Mouse (Mus musculus) hindbrain, embryonic 14.5 days (tissue): ENCODE data around the gene a. TPM values are rescaled to one million over a fixed set of nuclear protein-coding genes. Genes with fewer than 3 reads are reported as not detected.
"Not testable (repeated sequence)": the region's sequence is repeated elsewhere in the genome, so short reads cannot be mapped to it uniquely, and the experiment has no call there.

ENCODE experiments used
- ATAC-seq: fragments of 200-750 bp; cut with Nextera tagmentation; 2 replicates; pipeline ENCODE4 v1.8.0; 2017; ENCODE audit warnings: moderate number of reproducible peaks, mild to moderate bottlenecking, moderate TSS enrichment, moderate library complexity; ENCODE audit not compliant: low FRiP score
- DNase-seq: peaks from one replicate; pipeline ENCODE4 v3.0.0-alpha.2; 2015; ENCODE audit warnings: low spot score
- H3K27ac ChIP-seq: fragments of 300-500 bp; sonication (generic); 2 replicates; pipeline ENCODE4 v1.5.1; 2014; ENCODE audit warnings: mild to moderate bottlenecking, moderate library complexity
- H3K27me3 ChIP-seq: fragments of 300-500 bp; sonication (generic); 2 replicates; pipeline ENCODE4 v1.6.1; 2014; ENCODE audit warnings: mild to moderate bottlenecking, low read length, mixed read lengths; ENCODE audit not compliant: control insufficient read depth, insufficient read depth
- H3K36me3 ChIP-seq: fragments of 300-500 bp; sonication (generic); replicated peaks from 2 replicates; pipeline ENCODE4 v1.6.1; 2014; ENCODE audit not compliant: control insufficient read depth, insufficient read depth
- H3K4me1 ChIP-seq: fragments of 300-500 bp; sonication (generic); replicated peaks from 2 replicates; pipeline ENCODE4 v1.6.1; 2014; ENCODE audit warnings: antibody characterized with exemption, low read length, mixed read lengths; ENCODE audit not compliant: control insufficient read depth, insufficient read depth
- H3K4me2 ChIP-seq: fragments of 300-500 bp; sonication (generic); replicated peaks from 2 replicates; pipeline ENCODE4 v1.6.1; 2014; ENCODE audit warnings: mild to moderate bottlenecking, moderate library complexity
- H3K4me3 ChIP-seq: fragments of 300-500 bp; sonication (generic); replicated peaks from 2 replicates; pipeline ENCODE4 v1.5.1; 2014; ENCODE audit warnings: mild to moderate bottlenecking, low read length
- H3K9ac ChIP-seq: fragments of 300-500 bp; sonication (generic); 2 replicates; pipeline ENCODE4 v1.6.1; 2014
- H3K9me3 ChIP-seq: fragments of 300-500 bp; sonication (generic); 2 replicates; pipeline ENCODE4 v1.6.1; 2016; ENCODE audit warnings: low read length; ENCODE audit not compliant: control insufficient read depth
- WGBS: fragments of 180-500 bp; shearing (Covaris S2); extraction: QIAGEN DNeasy Blood & Tissue Kit; methylation state at CpG from one replicate; pipeline ENCODE4 v1.1.7; 2014; 5-methylcytosine and 5-hydroxymethylcytosine counted together
- polyA plus RNA-seq: library from polyadenylated mRNA; unstranded; fragments of >200 nt; fragmentation: Nextera tagmentation; extraction: Ambion mirVana; gene quantifications from 2 replicates; pipeline ENCODE4 v1.2.1, GENCODE M21; 2014

a gene
- polyA plus RNA-seq, 1 experiment from 2014 or later = 1.3 TPM

GRCm38 (mm10) chr2:155045075-155045474 is 253.9 kb downstream of the a start:
- no peak overlapping the region for H3K9ac ChIP-seq
- H3K4me3 ChIP-seq = no peak overlapping the region
- H3K36me3 ChIP-seq = no peaks in the 10 kb centered on the region
- H3K4me1 ChIP-seq = peaks cover 2% of the 10 kb centered on the region; the same call in 1 of the 2 replicates
- no peak overlapping the region for H3K27ac ChIP-seq
- H3K9me3 ChIP-seq = no peaks in the 10 kb centered on the region
- DNase-seq (no peak), ATAC-seq (no peak)
- H3K4me2 ChIP-seq = no peak overlapping the region
- no peaks in the 10 kb centered on the region for H3K27me3 ChIP-seq
- WGBS = 69% methylated on average over 3 of the region's 3 CpGs

- H3K9me3 ChIP-seq = no peaks in the 10 kb centered on the region
- H3K4me3 ChIP-seq = no peak overlapping the region
- H3K9ac ChIP-seq = no peak overlapping the region
- no peaks in the 10 kb centered on the region for H3K27me3 ChIP-seq
- H3K36me3 ChIP-seq = no peaks in the 10 kb centered on the region
- 95% methylated on average over 2 of the region's 2 CpGs for WGBS
- H3K4me1 ChIP-seq = peaks cover 11% of the 10 kb centered on the region
- no peak for ATAC-seq
- H3K4me2 ChIP-seq = no peak overlapping the region
- DNase-seq = no peak
- no peak overlapping the region for H3K27ac ChIP-seq
Observed at GRCm38 (mm10) chr2:155046803-155047202, 255.6 kb downstream of the a start.

GRCm38 (mm10) chr2:155047452-155048178 is 256.4 kb downstream of the a start:
- no peak overlapping the region for H3K4me2 ChIP-seq
- DNase-seq = no peak
- no peak overlapping the region for H3K27ac ChIP-seq
- no peaks in the 10 kb centered on the region for H3K27me3 ChIP-seq
- no peaks in the 10 kb centered on the region for H3K36me3 ChIP-seq
- H3K4me1 ChIP-seq = peaks cover 11% of the 10 kb centered on the region
- H3K9ac ChIP-seq = no peak overlapping the region
- no peaks in the 10 kb centered on the region for H3K9me3 ChIP-seq
- WGBS = 69% methylated on average over 7 of the region's 7 CpGs
- no peak overlapping the region for H3K4me3 ChIP-seq
- no peak for ATAC-seq

- peak; percentile 45 for DNase-seq
- H3K4me3 ChIP-seq = peak overlapping the region; percentile 44
- H3K27ac ChIP-seq = peak overlapping the region; percentile 88
- H3K9ac ChIP-seq = peak overlapping the region; percentile 73
- H3K27me3 ChIP-seq = no peaks in the 10 kb centered on the region
- H3K4me2 ChIP-seq = peak overlapping the region; percentile 87
- H3K4me1 ChIP-seq = peaks cover 11% of the 10 kb centered on the region
- no peak; the same call in 1 of the 2 replicates for ATAC-seq
- 18% methylated on average over 5 of the region's 5 CpGs for WGBS
- no peaks in the 10 kb centered on the region for H3K9me3 ChIP-seq
- no peaks in the 10 kb centered on the region for H3K36me3 ChIP-seq
Observed at GRCm38 (mm10) chr2:155050108-155050503, 258.9 kb downstream of the a start.

- ATAC-seq (peak; percentile 97), DNase-seq (peak; percentile 99)
- Histone ChIP-seq H3K4me2 (peak overlapping the region; percentile 87), H3K9me3 (no peaks in the 10 kb centered on the region), H3K27ac (peak overlapping the region; percentile 88), H3K4me3 (peak overlapping the region; percentile 44), H3K36me3 (no peaks in the 10 kb centered on the region), H3K9ac (peak overlapping the region; percentile 73), H3K27me3 (no peaks in the 10 kb centered on the region), H3K4me1 (peaks cover 11% of the 10 kb centered on the region)
- under 1% methylated on average over 45 of the region's 45 CpGs for WGBS
Observed at GRCm38 (mm10) chr2:155050504-155051236, 259.5 kb downstream of the a start.

GRCm38 (mm10) chr2:155051622-155052351 is 260.6 kb downstream of the a start:
- H3K9ac ChIP-seq = peak overlapping the region; percentile 73
- no peaks in the 10 kb centered on the region for H3K36me3 ChIP-seq
- H3K4me2 ChIP-seq = peak overlapping the region; percentile 87
- H3K4me3 ChIP-seq = peak overlapping the region; percentile 44
- peaks cover 11% of the 10 kb centered on the region for H3K4me1 ChIP-seq
- DNase-seq = no peak
- no peak for ATAC-seq
- no peaks in the 10 kb centered on the region for H3K27me3 ChIP-seq
- H3K27ac ChIP-seq = peak overlapping the region; percentile 88; the same call in 1 of the 2 replicates
- H3K9me3 ChIP-seq = no peaks in the 10 kb centered on the region
- 32% methylated on average over 9 of the region's 9 CpGs for WGBS

- Histone ChIP-seq H3K4me1 (peaks cover 11% of the 10 kb centered on the region), H3K27ac (no peak overlapping the region), H3K9me3 (no peaks in the 10 kb centered on the region), H3K9ac (no peak overlapping the region), H3K27me3 (no peaks in the 10 kb centered on the region), H3K36me3 (no peaks in the 10 kb centered on the region), H3K4me2 (no peak overlapping the region), H3K4me3 (no peak overlapping the region)
- 91% methylated on average over 2 of the region's 2 CpGs for WGBS
- DNase-seq (no peak), ATAC-seq (no peak)
Observed at GRCm38 (mm10) chr2:155052681-155053080, 261.5 kb downstream of the a start.

- H3K9me3 ChIP-seq, H3K27ac ChIP-seq, H3K27me3 ChIP-seq, DNase-seq, H3K4me2 ChIP-seq, H3K4me3 ChIP-seq, ATAC-seq, H3K36me3 ChIP-seq, H3K9ac ChIP-seq: not testable (repeated sequence)
- 91% methylated on average over 8 of the region's 8 CpGs for WGBS
- H3K4me1 ChIP-seq = peaks cover 11% of the 10 kb centered on the region
Observed at GRCm38 (mm10) chr2:155053512-155053911, 262.3 kb downstream of the a start.

- Histone ChIP-seq H3K27ac (no peak overlapping the region), H3K4me1 (peaks cover 11% of the 10 kb centered on the region), H3K4me3 (no peak overlapping the region), H3K36me3 (peaks cover 7% of the 10 kb centered on the region; the same call in 1 of the 2 replicates), H3K9me3 (no peaks in the 10 kb centered on the region), H3K9ac (no peak overlapping the region), H3K4me2 (no peak overlapping the region), H3K27me3 (no peaks in the 10 kb centered on the region)
- 84% methylated on average over 3 of the region's 3 CpGs for WGBS
- DNase-seq (no peak), ATAC-seq (no peak)
Observed at GRCm38 (mm10) chr2:155054672-155055071, 263.5 kb downstream of the a start.
